Mouse (Mus musculus): ENCODE data around the gene Rergl.

The Rergl gene

GRCm38 (mm10) chr6:139501876-139502275 lies at the start of gene Rergl:
TSS of gene Rergl (minus strand) at chr6:139501976.
- no peak for DNase-seq (ENCODE audit: low spot score)

- DNase-seq (ENCODE audit: low spot score): peak; percentile 42
Observed at GRCm38 (mm10) chr6:139538469-139538868, 36.7 kb upstream of the Rergl start.

- DNase-seq (ENCODE audit: low spot score): peak; percentile 16
Observed at GRCm38 (mm10) chr6:139525406-139525805, 23.6 kb upstream of the Rergl start.

- no peak for DNase-seq (ENCODE audit: low spot score)
Observed at GRCm38 (mm10) chr6:139524288-139524687, 22.5 kb upstream of the Rergl start.

GRCm38 (mm10) chr6:139514938-139515510 lies 13.2 kb upstream of the Rergl start:
- no peak for DNase-seq (ENCODE audit: low spot score)

- no peak for DNase-seq (ENCODE audit: low spot score)
Observed at GRCm38 (mm10) chr6:139479730-139480129, 22.0 kb downstream of the Rergl start.

GRCm38 (mm10) chr6:139464980-139465379 lies 36.8 kb downstream of the Rergl start:
- no peak for DNase-seq (ENCODE audit: low spot score)

- no peak for DNase-seq (ENCODE audit: low spot score)
Observed at GRCm38 (mm10) chr6:139464292-139464691, 37.5 kb downstream of the Rergl start.

- peak; percentile 64 for DNase-seq (ENCODE audit: low spot score)
Observed at GRCm38 (mm10) chr6:139461094-139461493, 40.7 kb downstream of the Rergl start.

GRCm38 (mm10) chr6:139460470-139460869 lies 41.3 kb downstream of the Rergl start:
- DNase-seq (ENCODE audit: low spot score): no peak

GRCm38 (mm10) chr6:139443999-139444398 lies 57.8 kb downstream of the Rergl start:
- no peak for DNase-seq (ENCODE audit: low spot score)
